Mouse (Mus musculus): ENCODE measurements around the gene Jrkl.

- TF ChIP-seq CTCF (IDR thresholded peaks at IDR 0.05; ENCODE audit: borderline replicate concordance, control insufficient read depth, extremely low read depth, insufficient read depth, low read length, poor library complexity), result no peak
- TF ChIP-seq POLR2A (IDR thresholded peaks at IDR 0.05; ENCODE audit: control insufficient read depth, extremely low read depth, insufficient read depth, low read length, poor library complexity), result no peak
Observed at GRCm38 (mm10) chr9:13195268-13195667, 50.4 kb downstream of the Jrkl start.

Data from thymus, adult 2 months (tissue).